Mouse (Mus musculus) intestine, postnatal 0 days (tissue): ENCODE data around the gene Jund. TPM values are rescaled to one million over a fixed set of nuclear protein-coding genes. Genes with fewer than 3 reads are reported as not detected.

Experiments used
- ATAC-seq: fragments of 200-750 bp; cut with Nextera tagmentation; 2 replicates; pipeline ENCODE4 v1.8.0; 2017; ENCODE audit warnings: mild to moderate bottlenecking, moderate TSS enrichment, moderate library complexity
- H3K27ac ChIP-seq: fragments of 300-500 bp; sonication (generic); 2 replicates; pipeline ENCODE4 v1.5.1; 2014; ENCODE audit warnings: mild to moderate bottlenecking, low read depth, low read length, moderate library complexity
- H3K27me3 ChIP-seq: fragments of 300-500 bp; sonication (generic); replicated peaks from 2 replicates; pipeline ENCODE4 v1.6.1; 2014; ENCODE audit warnings: low read length, mixed read lengths; ENCODE audit not compliant: control insufficient read depth, insufficient read depth
- H3K36me3 ChIP-seq: fragments of 300-500 bp; sonication (generic); 2 replicates; pipeline ENCODE4 v1.6.1; 2014; ENCODE audit warnings: mild to moderate bottlenecking, moderate library complexity; ENCODE audit not compliant: control insufficient read depth, insufficient read depth
- H3K4me1 ChIP-seq: fragments of 300-500 bp; sonication (generic); replicated peaks from 2 replicates; pipeline ENCODE4 v1.6.1; 2014; ENCODE audit warnings: antibody characterized with exemption, low read length, mixed read lengths; ENCODE audit not compliant: control insufficient read depth, insufficient read depth
- H3K4me2 ChIP-seq: fragments of 300-500 bp; sonication (generic); replicated peaks from 2 replicates; pipeline ENCODE4 v1.6.1; 2014; ENCODE audit warnings: low read depth, mild to moderate bottlenecking, moderate library complexity
- H3K4me3 ChIP-seq: fragments of 300-500 bp; sonication (generic); 2 replicates; pipeline ENCODE4 v1.5.1; 2014; ENCODE audit warnings: low read depth, low read length
- H3K9ac ChIP-seq: fragments of 300-500 bp; sonication (generic); 2 replicates; pipeline ENCODE4 v1.6.1; 2014; ENCODE audit warnings: mild to moderate bottlenecking, low read depth, low read length
- H3K9me3 ChIP-seq: fragments of 300-500 bp; sonication (generic); 2 replicates; pipeline ENCODE4 v1.6.1; 2016; ENCODE audit warnings: mixed run types; ENCODE audit not compliant: control insufficient read depth
- CTCF ChIP-seq: sonication (generic); IDR thresholded peaks from 2 replicates; pipeline ENCODE4 v1.5.1; 2016; ENCODE audit warnings: low read depth, mild to moderate bottlenecking, control low read depth, antibody characterized with exemption, moderate library complexity
- WGBS: fragments of 180-500 bp; shearing (Covaris S2); extraction: QIAGEN DNeasy Blood & Tissue Kit; methylation state at CpG from one replicate; pipeline ENCODE4 v1.1.7; 2014; 5-methylcytosine and 5-hydroxymethylcytosine counted together
- polyA plus RNA-seq: library from polyadenylated mRNA; unstranded; fragments of >200 nt; fragmentation: Nextera tagmentation; extraction: Ambion mirVana; gene quantifications from 2 replicates; pipeline ENCODE4 v1.2.1, GENCODE M21; 2015

Jund gene
- polyA plus RNA-seq, 1 experiment from 2014 or later, result 121 TPM

DNA sequence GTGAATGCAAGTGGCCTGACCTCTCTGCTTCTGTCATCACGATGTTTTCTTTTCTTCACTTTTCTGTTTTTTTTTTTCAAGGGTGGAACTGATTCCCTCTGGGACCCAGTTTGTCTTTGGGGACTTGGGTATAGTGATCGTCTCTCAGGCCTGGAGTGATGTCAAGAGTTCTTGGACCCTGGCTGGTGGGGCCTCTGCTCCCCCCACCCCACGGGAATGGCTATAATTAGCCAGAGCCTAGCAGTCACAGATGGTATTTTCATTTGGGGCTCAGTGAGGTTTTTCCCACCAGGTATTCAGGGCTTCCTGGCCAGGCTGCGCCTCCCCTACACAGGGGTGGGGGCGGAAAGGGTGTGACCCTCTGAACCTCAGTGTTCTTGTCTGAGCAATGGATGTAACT, 42.9 kb downstream of the Jund start:
- ATAC-seq, result no peak
- 63% methylated on average over 5 of the region's 5 CpGs for WGBS
- Histone ChIP-seq H3K36me3 (no peaks in the 10 kb centered on the region), H3K4me3 (no peak overlapping the region), H3K27ac (no peak overlapping the region), H3K4me2 (no peak overlapping the region), H3K27me3 (peaks cover 32% of the 10 kb centered on the region), H3K9me3 (no peaks in the 10 kb centered on the region), H3K4me1 (no peaks in the 10 kb centered on the region), H3K9ac (no peak overlapping the region)
- no peak for TF ChIP-seq CTCF

GRCm38 (mm10) chr8:70742176-70742575, 43.4 kb downstream of the Jund start:
- Histone ChIP-seq H3K9me3 (no peaks in the 10 kb centered on the region), H3K9ac (no peak overlapping the region), H3K4me2 (no peak overlapping the region), H3K27me3 (peaks cover 36% of the 10 kb centered on the region), H3K4me1 (no peaks in the 10 kb centered on the region), H3K4me3 (no peak overlapping the region), H3K27ac (no peak overlapping the region), H3K36me3 (no peaks in the 10 kb centered on the region)
- ATAC-seq, result no peak
- TF ChIP-seq CTCF, result no peak
- WGBS, result 48% methylated on average over 11 of the region's 11 CpGs

GRCm38 (mm10) chr8:70742981-70743655, 44.4 kb downstream of the Jund start:
- Histone ChIP-seq H3K27me3 (peaks cover 38% of the 10 kb centered on the region), H3K36me3 (no peaks in the 10 kb centered on the region), H3K9ac (no peak overlapping the region), H3K4me3 (no peak overlapping the region), H3K4me1 (no peaks in the 10 kb centered on the region), H3K27ac (no peak overlapping the region), H3K9me3 (no peaks in the 10 kb centered on the region), H3K4me2 (peak overlapping the region; percentile 57)
- ATAC-seq, result no peak
- WGBS, result 10% methylated on average over 38 of the region's 38 CpGs
- TF ChIP-seq CTCF, result no peak

- no peak for ATAC-seq
- no peak for TF ChIP-seq CTCF
- Histone ChIP-seq H3K27ac (no peak overlapping the region), H3K4me1 (no peaks in the 10 kb centered on the region), H3K4me3 (peak overlapping the region; percentile 20), H3K4me2 (peak overlapping the region; percentile 57), H3K27me3 (peaks cover 38% of the 10 kb centered on the region), H3K9me3 (no peaks in the 10 kb centered on the region), H3K36me3 (no peaks in the 10 kb centered on the region), H3K9ac (0 out of 2 replicates have a peak overlapping the region, but pooled peaks have one; percentile 22)
- WGBS, result 7% methylated on average over 48 of the region's 48 CpGs
Observed at GRCm38 (mm10) chr8:70743656-70744590, 45.2 kb downstream of the Jund start.

- Histone ChIP-seq H3K9me3 (no peaks in the 10 kb centered on the region), H3K4me3 (no peak overlapping the region), H3K4me2 (no peak overlapping the region), H3K36me3 (no peaks in the 10 kb centered on the region), H3K9ac (no peak overlapping the region), H3K4me1 (no peaks in the 10 kb centered on the region), H3K27me3 (peaks cover 38% of the 10 kb centered on the region), H3K27ac (no peak overlapping the region)
- WGBS, result 53% methylated on average over 11 of the region's 11 CpGs
- ATAC-seq, result no peak
- TF ChIP-seq CTCF, result no peak
Observed at GRCm38 (mm10) chr8:70744806-70745205, 46.1 kb downstream of the Jund start.

- Histone ChIP-seq H3K36me3 (no peaks in the 10 kb centered on the region), H3K4me3 (no peak overlapping the region), H3K27ac (no peak overlapping the region), H3K9me3 (no peaks in the 10 kb centered on the region), H3K4me1 (no peaks in the 10 kb centered on the region), H3K4me2 (no peak overlapping the region), H3K9ac (no peak overlapping the region), H3K27me3 (peaks cover 38% of the 10 kb centered on the region)
- no peak for ATAC-seq
- TF ChIP-seq CTCF, result no peak
- WGBS, result 58% methylated on average over 19 of the region's 19 CpGs
Observed at GRCm38 (mm10) chr8:70745691-70746220, 47.0 kb downstream of the Jund start.
